Mouse (Mus musculus): ENCODE measurements around the gene Il1f9. TPM values are rescaled to one million over a fixed set of nuclear protein-coding genes. Genes with fewer than 3 reads are reported as not detected.
"Not testable (repeated sequence)": the region's sequence is repeated elsewhere in the genome, so short reads cannot be mapped to it uniquely, and the experiment has no call there.

Il1f9 gene
- polyA plus RNA-seq (2012): not detected in 2 replicates

DNA sequence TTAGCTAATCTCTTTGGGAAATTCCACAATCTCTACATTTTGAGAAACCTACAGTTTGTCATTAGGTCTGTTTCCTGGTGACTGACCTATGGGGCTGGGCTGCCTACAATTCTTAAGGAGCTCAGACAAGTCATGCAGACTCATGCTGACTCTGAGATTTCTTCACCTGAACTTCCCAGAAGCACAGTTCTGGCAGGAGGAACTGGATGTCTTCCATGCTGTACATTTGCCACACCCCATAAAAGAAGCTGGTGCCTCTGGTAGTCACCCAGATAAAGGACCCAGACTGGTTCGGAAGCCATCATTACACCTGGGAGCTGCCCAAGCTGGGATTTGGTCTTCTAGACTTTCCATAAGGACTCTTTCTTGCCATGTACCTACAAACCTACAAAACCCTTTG lies at the start of gene Il1f9:
TSS of gene Il1f9 (plus strand) at position 301 of the 400 bp plus-strand sequence.
- no peaks in the 10 kb centered on the region for H3K27me3 ChIP-seq (ENCODE audit: control insufficient read depth)
- no peak within 1 kb of the TSS for H3K4me3 ChIP-seq (replicated peaks)
- TF ChIP-seq TAL1 (IDR thresholded peaks at IDR 0.05; ENCODE audit: low read length): no peak
- no peak for TF ChIP-seq GATA1 (IDR thresholded peaks at IDR 0.05; ENCODE audit: low read length)
- no peaks in the 10 kb centered on the region for H3K9me3 ChIP-seq (ENCODE audit: control insufficient read depth, low read length)
- no peaks in the 10 kb centered on the region for H3K4me1 ChIP-seq (ENCODE audit: control insufficient read depth)
- H3K36me3 ChIP-seq (ENCODE audit: control insufficient read depth): no peaks in the 10 kb centered on the region

- H3K9me3 ChIP-seq (ENCODE audit: control insufficient read depth, low read length): no peaks in the 10 kb centered on the region
Measured at GRCm38 (mm10) chr2:24152861-24153260, 33.4 kb upstream of the Il1f9 start, which contains the start of gene Il1f8. Gene Il1f8 (plus strand): TSS chr2:24153161.

GRCm38 (mm10) chr2:24181683-24182331 lies 4.5 kb upstream of the Il1f9 start:
- not testable (repeated sequence) for H3K4me3 ChIP-seq (replicated peaks); H3K4me1 ChIP-seq (ENCODE audit: control insufficient read depth); H3K9me3 ChIP-seq (ENCODE audit: control insufficient read depth, low read length); H3K27me3 ChIP-seq (ENCODE audit: control insufficient read depth); H3K36me3 ChIP-seq (ENCODE audit: control insufficient read depth)

More at GRCm38 (mm10) chr2:24152861-24153260, 33.4 kb upstream of the Il1f9 start, which contains the start of gene Il1f8:
- no peaks in the 10 kb centered on the region for H3K27me3 ChIP-seq (ENCODE audit: control insufficient read depth)
- H3K4me3 ChIP-seq (replicated peaks): no peak within 1 kb of the TSS
- TF ChIP-seq TAL1 (IDR thresholded peaks at IDR 0.05; ENCODE audit: low read length): no peak
- no peaks in the 10 kb centered on the region for H3K4me1 ChIP-seq (ENCODE audit: control insufficient read depth)
- no peaks in the 10 kb centered on the region for H3K36me3 ChIP-seq (ENCODE audit: control insufficient read depth)

DNA sequence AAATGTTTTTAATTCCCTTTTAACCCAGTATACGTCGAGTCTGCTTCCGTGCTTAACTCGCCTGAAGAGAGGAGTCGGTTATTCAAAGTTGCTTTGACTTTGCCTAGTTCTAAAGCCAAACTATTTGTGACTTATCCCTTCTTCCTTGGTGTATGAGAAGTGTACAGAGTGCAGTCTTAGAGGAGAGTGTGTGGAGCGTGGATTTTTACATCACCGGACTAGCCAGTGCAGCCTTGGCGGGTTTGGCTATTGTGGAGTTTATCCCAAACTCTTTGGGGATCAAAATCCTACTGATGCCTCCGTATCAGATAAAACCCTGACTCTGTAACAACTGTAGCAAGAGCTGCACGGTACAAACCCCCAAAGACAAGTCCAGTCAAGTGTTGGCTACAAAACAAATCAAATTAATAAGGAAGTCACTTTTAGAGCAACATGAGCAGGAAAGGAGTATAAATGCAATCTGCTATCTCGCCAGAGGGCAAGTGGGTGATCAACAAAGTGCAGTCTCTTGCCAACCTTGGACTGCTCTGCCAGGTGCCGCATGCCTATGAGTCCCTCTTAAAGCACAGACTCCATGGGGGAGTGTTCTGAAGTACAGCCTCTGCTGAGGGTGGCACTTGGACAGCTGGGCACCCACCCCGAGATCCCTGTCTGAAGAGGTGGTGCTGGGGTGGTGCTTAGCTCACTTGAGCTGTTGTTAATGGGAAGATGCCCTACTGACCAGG lies 3.7 kb upstream of the Il1f9 start:
- H3K36me3 ChIP-seq (ENCODE audit: control insufficient read depth); H3K4me3 ChIP-seq (replicated peaks); H3K27me3 ChIP-seq (ENCODE audit: control insufficient read depth); H3K4me1 ChIP-seq (ENCODE audit: control insufficient read depth); H3K9me3 ChIP-seq (ENCODE audit: control insufficient read depth, low read length): not testable (repeated sequence)

DNA sequence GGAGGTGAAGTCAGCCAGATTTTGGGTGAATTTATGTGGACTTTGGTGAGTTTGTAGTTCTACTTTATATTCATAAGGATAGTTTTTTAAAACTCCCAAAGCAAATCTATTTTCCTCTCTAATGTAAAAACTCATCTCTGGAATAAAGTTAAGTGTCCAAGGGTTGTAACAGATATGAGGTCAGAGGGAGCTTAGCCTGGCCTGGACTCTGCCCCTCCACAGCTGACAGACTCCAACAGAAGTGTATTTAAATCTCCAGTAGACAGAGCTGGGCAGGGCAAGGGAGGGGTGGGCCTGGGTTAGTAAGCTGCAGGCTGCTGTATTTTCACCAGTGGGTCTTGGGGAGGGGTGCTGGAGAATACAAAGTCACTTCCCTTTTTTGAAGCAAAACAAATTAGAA lies 2.2 kb upstream of the Il1f9 start:
- not testable (repeated sequence) for H3K27me3 ChIP-seq (ENCODE audit: control insufficient read depth); H3K36me3 ChIP-seq (ENCODE audit: control insufficient read depth); H3K4me3 ChIP-seq (replicated peaks); H3K9me3 ChIP-seq (ENCODE audit: control insufficient read depth, low read length); H3K4me1 ChIP-seq (ENCODE audit: control insufficient read depth)

- H3K4me1 ChIP-seq (ENCODE audit: control insufficient read depth): no peaks in the 10 kb centered on the region
- no peak for TF ChIP-seq GATA1 (IDR thresholded peaks at IDR 0.05; ENCODE audit: low read length)
- no peak for TF ChIP-seq TAL1 (IDR thresholded peaks at IDR 0.05; ENCODE audit: low read length)
- H3K9me3 ChIP-seq (ENCODE audit: control insufficient read depth, low read length): no peaks in the 10 kb centered on the region
- no peaks in the 10 kb centered on the region for H3K27me3 ChIP-seq (ENCODE audit: control insufficient read depth)
- H3K4me3 ChIP-seq (replicated peaks): no peak overlapping the region
- H3K36me3 ChIP-seq (ENCODE audit: control insufficient read depth): no peaks in the 10 kb centered on the region
Measured at GRCm38 (mm10) chr2:24187585-24187984, 1.3 kb downstream of the Il1f9 start.

DNA sequence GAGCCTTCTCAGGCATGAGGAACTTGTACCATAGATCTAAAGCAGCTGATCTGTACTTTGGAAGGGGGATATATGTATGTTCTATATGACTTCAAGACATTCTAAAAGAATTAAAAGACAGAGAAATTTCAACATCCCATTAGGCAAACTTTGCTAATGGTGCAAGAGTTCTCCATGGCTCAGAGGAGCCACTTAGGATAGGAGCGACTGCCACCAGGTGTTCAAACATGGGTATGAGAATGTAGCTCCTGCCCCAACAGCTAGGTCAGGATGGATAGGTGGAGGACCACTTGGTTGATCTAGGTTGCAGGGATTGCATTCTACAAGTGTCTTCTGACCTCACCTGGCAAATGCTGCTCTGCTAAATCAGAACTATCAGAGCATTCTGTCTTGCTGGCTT lies 1.9 kb downstream of the Il1f9 start:
- Histone ChIP-seq H3K36me3 (ENCODE audit: control insufficient read depth) (no peaks in the 10 kb centered on the region), H3K27me3 (ENCODE audit: control insufficient read depth) (no peaks in the 10 kb centered on the region), H3K4me3 (replicated peaks) (no peak overlapping the region), H3K4me1 (ENCODE audit: control insufficient read depth) (no peaks in the 10 kb centered on the region), H3K9me3 (ENCODE audit: control insufficient read depth, low read length) (no peaks in the 10 kb centered on the region)
- TF ChIP-seq TAL1 (IDR thresholded peaks at IDR 0.05; ENCODE audit: low read length): no peak

- TF ChIP-seq GATA1 (IDR thresholded peaks at IDR 0.05; ENCODE audit: low read length): no peak
- TF ChIP-seq TAL1 (IDR thresholded peaks at IDR 0.05; ENCODE audit: low read length): no peak
- H3K9me3 ChIP-seq (ENCODE audit: control insufficient read depth, low read length): peaks cover 4% of the 10 kb centered on the region; the same call in 1 of the 2 replicates
Measured at GRCm38 (mm10) chr2:24215118-24215517, 28.8 kb downstream of the Il1f9 start, which contains the start of gene Il1f6. Gene Il1f6 (plus strand): TSS chr2:24215418.

GRCm38 (mm10) chr2:24227191-24227590 lies 40.9 kb downstream of the Il1f9 start:
- Histone ChIP-seq H3K4me3 (replicated peaks) (no peak overlapping the region), H3K9me3 (ENCODE audit: control insufficient read depth, low read length) (no peaks in the 10 kb centered on the region; the same call in 1 of the 2 replicates), H3K27me3 (ENCODE audit: control insufficient read depth) (no peaks in the 10 kb centered on the region), H3K4me1 (ENCODE audit: control insufficient read depth) (no peaks in the 10 kb centered on the region), H3K36me3 (ENCODE audit: control insufficient read depth) (no peaks in the 10 kb centered on the region)
- TF ChIP-seq GATA1 (IDR thresholded peaks at IDR 0.05; ENCODE audit: low read length): no peak
- no peak for TF ChIP-seq TAL1 (IDR thresholded peaks at IDR 0.05; ENCODE audit: low read length)

More at GRCm38 (mm10) chr2:24215118-24215517, 28.8 kb downstream of the Il1f9 start, which contains the start of gene Il1f6:
- no peaks in the 10 kb centered on the region for H3K4me1 ChIP-seq (ENCODE audit: control insufficient read depth)
- no peaks in the 10 kb centered on the region for H3K36me3 ChIP-seq (ENCODE audit: control insufficient read depth)
- no peak within 1 kb of the TSS for H3K4me3 ChIP-seq (replicated peaks)
- H3K27me3 ChIP-seq (ENCODE audit: control insufficient read depth): no peaks in the 10 kb centered on the region

Other genes starting within 250 kb of the Il1f9 start
- not detected in 2 replicates for gene Hnmt, start 137.1 kb upstream of the Il1f9 start, polyA plus RNA-seq (2012)
- gene Tbpl2, start 89.9 kb upstream of the Il1f9 start, polyA plus RNA-seq (2012): not detected in 2 replicates
- not detected in 2 replicates for gene Il1f8, start 33.3 kb upstream of the Il1f9 start, polyA plus RNA-seq (2012)
- not detected in 2 replicates for gene Il1f6, start 28.9 kb downstream of the Il1f9 start, polyA plus RNA-seq (2012)
- not detected in 2 replicates for gene Il1f5, start 90.5 kb downstream of the Il1f9 start, polyA plus RNA-seq (2012)
- not detected in 2 replicates for gene Il1f10, start 104.7 kb downstream of the Il1f9 start, polyA plus RNA-seq (2012)
- not detected in 2 replicates for gene Il1rn, start 150.4 kb downstream of the Il1f9 start, polyA plus RNA-seq (2012)
- gene Psd4, start 181.1 kb downstream of the Il1f9 start, polyA plus RNA-seq (2012): 0.51 and 0.54 TPM in 2 replicates